ENCODE assay signal across 8 mouse cellular contexts in the genomic region with DNA sequence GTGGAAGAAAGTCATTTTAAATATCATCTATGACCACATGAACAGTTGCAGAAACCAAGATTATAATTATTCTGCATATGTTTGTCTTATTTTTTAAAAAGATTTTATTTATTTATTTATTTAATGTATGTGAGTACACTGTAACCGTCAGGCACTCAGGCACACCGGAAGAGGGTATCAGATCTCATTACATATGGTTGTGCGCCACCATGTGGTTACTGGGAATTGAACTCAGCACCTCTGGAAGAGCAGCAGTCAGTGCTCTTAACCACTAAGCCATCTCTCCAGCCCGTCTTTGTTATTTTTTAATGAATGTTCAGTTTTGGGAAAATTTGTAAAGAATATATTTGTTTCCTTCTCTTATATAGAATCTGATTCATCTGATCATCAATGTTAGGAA. TPM values are rescaled to one million over a fixed set of nuclear protein-coding genes. Genes with fewer than 3 reads are reported as not detected.
DNase-seq lines count a peak whose midpoint lies in the region; ATAC-seq and TF ChIP-seq lines count a peak whose summit lies in the region.

No protein-coding gene starts in this region.

- TF ChIP-seq CTCF in brain, embryonic 14.5 days (IDR thresholded peaks at IDR 0.05; ENCODE audit: borderline replicate concordance, extremely low read depth, insufficient read depth, insufficient read length): 0 out of 2 replicates have a peak, but pooled peaks have one; percentile 9

- no peaks in the 10 kb centered on the region for H3K27me3 ChIP-seq in limb, embryonic 14.5 days (ENCODE audit: control insufficient read depth, insufficient read depth, low read length)
- peaks cover 80% of the 10 kb centered on the region for H3K27me3 ChIP-seq in limb, embryonic 10.5 days (ENCODE audit: low read depth, poor library complexity, severe bottlenecking)

- H3K9ac ChIP-seq in limb, embryonic 14.5 days (ENCODE audit: low read depth, low read length, severe bottlenecking): no peak overlapping the region

- no peaks in the 10 kb centered on the region for H3K9me3 ChIP-seq in limb, embryonic 14.5 days (ENCODE audit: control insufficient read depth, low read length)
- H3K9me3 ChIP-seq in limb, embryonic 10.5 days (replicated peaks): no peaks in the 10 kb centered on the region

- H3K4me3 ChIP-seq in limb, embryonic 14.5 days (replicated peaks; ENCODE audit: low read length): no peak overlapping the region
- H3K4me3 ChIP-seq in limb, embryonic 10.5 days: no peak overlapping the region

- no peaks in the 10 kb centered on the region for H3K36me3 ChIP-seq in limb, embryonic 14.5 days (ENCODE audit: control insufficient read depth, insufficient read depth, low read length)
- H3K36me3 ChIP-seq in limb, embryonic 10.5 days: no peaks in the 10 kb centered on the region

- peak; percentile 11 to 19 for DNase-seq in cerebellum, postnatal 10 days
- no peak for DNase-seq in cerebellum, adult 11-12 months
- DNase-seq in limb, embryonic 14.5 days (ENCODE audit: low spot score): peak; percentile 10
- DNase-seq in limb, embryonic 10.5 days (ENCODE audit: low spot score): no peak
- peak; percentile 15 for DNase-seq in brain, embryonic 14.5 days (ENCODE audit: low read depth)
- peak; percentile 41 for DNase-seq in thymus, postnatal 0 days (ENCODE audit: low spot score)
- DNase-seq in gastrocnemius, adult 8-10 months (ENCODE audit: low spot score in 2 of 2): no peak

- ATAC-seq in limb, embryonic 14.5 days (ENCODE audit: low FRiP score, low read depth): no peak
- no peak for ATAC-seq in megakaryocyte progenitor cell, adult 5-6 weeks (replicated peaks; ENCODE audit: poor library complexity)

- TF ChIP-seq POLR2A in limb, embryonic 14.5 days (IDR thresholded peaks at IDR 0.05; ENCODE audit: borderline replicate concordance, extremely low read depth, insufficient read depth, insufficient read length): no peak
- TF ChIP-seq POLR2A in brain, embryonic 14.5 days (IDR thresholded peaks at IDR 0.05; ENCODE audit: borderline replicate concordance, extremely low read depth, insufficient read depth, insufficient read length, poor library complexity, severe bottlenecking): no peak

- no peak overlapping the region for H3K27ac ChIP-seq in limb, embryonic 14.5 days (replicated peaks; ENCODE audit: low read depth, low read length)
- H3K27ac ChIP-seq in limb, embryonic 10.5 days: no peak overlapping the region

- H3K4me1 ChIP-seq in limb, embryonic 14.5 days (ENCODE audit: control insufficient read depth, insufficient read depth, low read length): no peaks in the 10 kb centered on the region
- H3K4me1 ChIP-seq in limb, embryonic 10.5 days: no peaks in the 10 kb centered on the region

- no peak overlapping the region for H3K4me2 ChIP-seq in limb, embryonic 14.5 days (replicated peaks; ENCODE audit: low read depth, low read length, severe bottlenecking)

- WGBS in limb, embryonic 14.5 days: 52% methylated on average over 4 of the region's 4 CpGs
- WGBS in limb, embryonic 10.5 days: 58% methylated on average over 4 of the region's 4 CpGs

RNA-seq across cellular contexts. Expression of a gene that starts 51.7 kb away (rescaled TPM):
- polyA plus RNA-seq in limb, embryonic 14.5 days (2012; rRNA removed): 19.3 and 21.5 TPM in 2 replicates
- 32.6 and 34.7 TPM in 2 replicates for polyA plus RNA-seq in limb, embryonic 14.5 days (2014; fragmentation: Nextera tagmentation; extraction: Ambion mirVana)
- polyA plus RNA-seq in limb, embryonic 10.5 days (2016; fragmentation: Nextera tagmentation; extraction: Ambion mirVana): 38.3 and 43.3 TPM in 2 replicates
- polyA plus RNA-seq in brain, embryonic 14.5 days (2012; rRNA removed): 18.2 and 24.2 TPM in 2 replicates
- 18.7 and 21.5 TPM in 2 replicates for polyA plus RNA-seq in thymus, postnatal 0 days (2015; fragmentation: Nextera tagmentation; extraction: Ambion mirVana)
- total RNA-seq in gastrocnemius, adult 8-10 months (2022): 10 to 100 TPM; 19.6 to 22.6 (median 21.2) TPM
- 64.0 and 67.2 TPM in 2 replicates for total RNA-seq in megakaryocyte progenitor cell, adult 5-6 weeks (2015)
- 102 and 112 TPM in 2 replicates for total RNA-seq in megakaryocyte progenitor cell, adult 5-6 weeks (2017)

Comparison
In these comparisons a context has a peak if more than half of its experiments do, and no peak if none do; other contexts are left out.
1. DNase-seq: peak in cerebellum, postnatal 10 days (2 of 2), limb, embryonic 14.5 days (single experiment), brain, embryonic 14.5 days (single experiment) and thymus, postnatal 0 days (single experiment); none in cerebellum, adult 11-12 months (single experiment), limb, embryonic 10.5 days (single experiment) and gastrocnemius, adult 8-10 months (0 of 2).